Comparison of ENCODE assay signal across 28 mouse cellular contexts in genomic region chr3:68895426-68895825, GRCm38 (mm10). TPM values are rescaled to one million over a fixed set of nuclear protein-coding genes. Genes with fewer than 3 reads are reported as not detected.
DNase-seq lines count a peak whose midpoint lies in the region; ATAC-seq lines count a peak whose summit lies in the region.
"Had no signal": no experiment of that assay in that cellular context is flagged by ENCODE, and none has a peak within 500 bp of the region (broad histone marks: within the 10 kb centered on the region; RNA-seq: fewer than 3 reads in every experiment).

No protein-coding gene starts in this region.

- peak; percentile 19 for DNase-seq in forebrain, embryonic 14.5 days (ENCODE audit: low spot score)
- peak; percentile 9 for DNase-seq in NIH3T3 (ENCODE audit: low read depth)
- DNase-seq in layer of hippocampus, postnatal 14 days (ENCODE audit: low spot score in 2 of 2): peak; percentile 4 to 29
- no peak for DNase-seq in urinary bladder, postnatal 10 days (ENCODE audit: low spot score)
- DNase-seq in thymus, postnatal 36 days: no peak
- DNase-seq: B cell, adult 2 months; cerebellum, adult 9-10 months; gastrocnemius, postnatal 10 days; heart, adult 11 months; kidney, adult 18-20 months; liver, postnatal 0 days; lung, postnatal 14 days; right cerebral cortex, postnatal 14 days; spleen, adult 18-20 months had no signal

- H3K36me3 ChIP-seq in forebrain, embryonic 14.5 days (ENCODE audit: control insufficient read depth, insufficient read depth, low read length): no peaks in the 10 kb centered on the region
- no peaks in the 10 kb centered on the region; the same call in 1 of the 2 replicates for H3K36me3 ChIP-seq in forebrain, embryonic 15.5 days
- H3K36me3 ChIP-seq in intestine, embryonic 16.5 days (ENCODE audit: control insufficient read depth, insufficient read depth, low read length): no peaks in the 10 kb centered on the region

- H3K27me3 ChIP-seq in forebrain, embryonic 14.5 days (replicated peaks; ENCODE audit: control insufficient read depth, insufficient read depth, low read length): no peaks in the 10 kb centered on the region
- no peaks in the 10 kb centered on the region for H3K27me3 ChIP-seq in forebrain, embryonic 15.5 days
- H3K27me3 ChIP-seq in intestine, embryonic 16.5 days (replicated peaks; ENCODE audit: control insufficient read depth, insufficient read depth, low read length): no peaks in the 10 kb centered on the region
- H3K27me3 ChIP-seq: CH12.LX; forebrain, embryonic 13.5 days; limb, embryonic 12.5 days; neural tube, embryonic 15.5 days had no signal

- H3K4me2 ChIP-seq in forebrain, embryonic 14.5 days (ENCODE audit: low read length): no peak overlapping the region
- H3K4me2 ChIP-seq in forebrain, embryonic 15.5 days (replicated peaks): no peak overlapping the region
- no peak overlapping the region for H3K4me2 ChIP-seq in intestine, embryonic 16.5 days (ENCODE audit: low read depth, low read length)
- H3K4me2 ChIP-seq: forebrain, embryonic 13.5 days; heart, embryonic 11.5 days; limb, embryonic 12.5 days; liver, embryonic 11.5 days; midbrain, embryonic 11.5 days; neural tube, embryonic 15.5 days had no signal

- WGBS in forebrain, embryonic 14.5 days: 46% methylated on average over 4 of the region's 4 CpGs
- 43% methylated on average over 4 of the region's 4 CpGs for WGBS in forebrain, embryonic 15.5 days
- WGBS in intestine, embryonic 16.5 days: 46% methylated on average over 4 of the region's 4 CpGs

- H3K9me3 ChIP-seq in forebrain, embryonic 14.5 days (replicated peaks; ENCODE audit: control insufficient read depth, low read length): no peaks in the 10 kb centered on the region
- no peaks in the 10 kb centered on the region for H3K9me3 ChIP-seq in forebrain, embryonic 15.5 days
- no peaks in the 10 kb centered on the region for H3K9me3 ChIP-seq in intestine, embryonic 16.5 days (ENCODE audit: control insufficient read depth, low read length)
- H3K9me3 ChIP-seq: forebrain, embryonic 13.5 days; G1E; limb, embryonic 12.5 days; neural tube, embryonic 15.5 days had no signal

- no peak overlapping the region for H3K9ac ChIP-seq in forebrain, embryonic 14.5 days (ENCODE audit: low read length)
- no peak overlapping the region for H3K9ac ChIP-seq in forebrain, embryonic 15.5 days (replicated peaks)
- H3K9ac ChIP-seq in intestine, embryonic 16.5 days (ENCODE audit: low read depth, low read length): no peak overlapping the region
- H3K9ac ChIP-seq: forebrain, embryonic 13.5 days; limb, embryonic 12.5 days; liver, postnatal 0 days; neural tube, embryonic 15.5 days had no signal

- H3K4me3 ChIP-seq in forebrain, embryonic 14.5 days (ENCODE audit: low read depth, low read length): no peak overlapping the region
- H3K4me3 ChIP-seq in forebrain, embryonic 15.5 days: no peak overlapping the region
- no peak overlapping the region for H3K4me3 ChIP-seq in intestine, embryonic 16.5 days (ENCODE audit: low read length)
- H3K4me3 ChIP-seq: forebrain, embryonic 13.5 days; limb, embryonic 12.5 days; neural tube, embryonic 15.5 days had no signal

- no peak overlapping the region for H3K27ac ChIP-seq in forebrain, embryonic 14.5 days (ENCODE audit: low read depth, low read length)
- no peak overlapping the region for H3K27ac ChIP-seq in forebrain, embryonic 15.5 days (replicated peaks)
- H3K27ac ChIP-seq in intestine, embryonic 16.5 days (ENCODE audit: low read length): no peak overlapping the region
- H3K27ac ChIP-seq: forebrain, embryonic 13.5 days; hindbrain, postnatal 0 days; kidney, postnatal 0 days; limb, embryonic 12.5 days; neural tube, embryonic 15.5 days had no signal

- no peaks in the 10 kb centered on the region for H3K4me1 ChIP-seq in forebrain, embryonic 14.5 days (ENCODE audit: control insufficient read depth, insufficient read depth, low read length)
- H3K4me1 ChIP-seq in forebrain, embryonic 15.5 days: no peaks in the 10 kb centered on the region
- no peaks in the 10 kb centered on the region for H3K4me1 ChIP-seq in intestine, embryonic 16.5 days (ENCODE audit: control insufficient read depth, insufficient read depth, low read length)
- H3K4me1 ChIP-seq: limb, embryonic 12.5 days; neural tube, embryonic 15.5 days had no signal

- no peak for ATAC-seq in forebrain, embryonic 14.5 days
- ATAC-seq in forebrain, embryonic 15.5 days (replicated peaks): no peak
- ATAC-seq in intestine, embryonic 16.5 days: peak; percentile 40; the same call in 1 of the 2 replicates
- ATAC-seq: forebrain, embryonic 13.5 days; hindbrain, postnatal 0 days; liver, postnatal 0 days had no signal

RNA-seq across cellular contexts. Expression of gene 1110032F04Rik, which starts 26.0 kb away (rescaled TPM):
- 3.2 and 3.6 TPM in 2 replicates for polyA plus RNA-seq in forebrain, embryonic 14.5 days (2014; fragmentation: Nextera tagmentation; extraction: Ambion mirVana)
- 3.5 and 3.7 TPM in 2 replicates for polyA plus RNA-seq in forebrain, embryonic 15.5 days (2015; fragmentation: Nextera tagmentation; extraction: Ambion mirVana)
- polyA plus RNA-seq in intestine, embryonic 16.5 days (2015; fragmentation: Nextera tagmentation; extraction: Ambion mirVana): 0.43 and 0.66 TPM in 2 replicates
- total RNA-seq in layer of hippocampus, postnatal 14 days (2021): 1 to 10 TPM; 6.6 to 8.6 TPM
- total RNA-seq: megakaryocyte progenitor cell, adult 5-6 weeks had no signal
- polyA plus RNA-seq: G1E; testis, adult 2 months had no signal

Comparison
In these comparisons a context has a peak if more than half of its experiments do, and no peak if none do; other contexts are left out.
1. DNase-seq: peak in forebrain, embryonic 14.5 days (single experiment), NIH3T3 (single experiment) and layer of hippocampus, postnatal 14 days (2 of 2); none in urinary bladder, postnatal 10 days (single experiment) and thymus, postnatal 36 days (0 of 2).